Mouse (Mus musculus): ENCODE results near the gene Skint6.
"Not testable (repeated sequence)": the region's sequence is repeated elsewhere in the genome, so short reads cannot be mapped to it uniquely, and the experiment has no call there.

Gene Skint6

GRCm38 (mm10) chr4:113286873-113287272 lies at the start of gene Skint6:
Gene Skint6, minus strand, starts transcription at chr4:113286973.
- no peak for DNase-seq (ENCODE audit: inconsistent ontology term)

- DNase-seq (ENCODE audit: inconsistent ontology term) = no peak
Observed at GRCm38 (mm10) chr4:113320911-113321310, 34.1 kb upstream of the Skint6 start.

GRCm38 (mm10) chr4:113301773-113302473 lies 15.2 kb upstream of the Skint6 start:
- DNase-seq (ENCODE audit: inconsistent ontology term) = no peak

- no peak for DNase-seq (ENCODE audit: inconsistent ontology term)
Observed at GRCm38 (mm10) chr4:113263363-113264060, 23.3 kb downstream of the Skint6 start.

- no peak for DNase-seq (ENCODE audit: inconsistent ontology term)
Observed at GRCm38 (mm10) chr4:113245808-113246207, 41.0 kb downstream of the Skint6 start.

GRCm38 (mm10) chr4:113067621-113068020 lies 219.2 kb downstream of the Skint6 start:
- no peak for DNase-seq (ENCODE audit: inconsistent ontology term)

GRCm38 (mm10) chr4:112979160-112979559 lies 307.6 kb downstream of the Skint6 start:
- not testable (repeated sequence) for DNase-seq (ENCODE audit: inconsistent ontology term)

GRCm38 (mm10) chr4:112790646-112791045 lies 496.1 kb downstream of the Skint6 start:
- no peak for DNase-seq (ENCODE audit: inconsistent ontology term)

- no peak for DNase-seq (ENCODE audit: inconsistent ontology term)
Observed at GRCm38 (mm10) chr4:112774766-112775165, 512.0 kb downstream of the Skint6 start, which contains the start of gene Skint10. Gene Skint10, minus strand, starts transcription at chr4:112774866.

Measured in Muller cell, postnatal 12 days (primary cell).